Mouse (Mus musculus) liver (tissue): ENCODE results near the gene Spata7.

Source experiments
- DNase-seq: peaks from one replicate; pipeline ENCODE4 v3.0.0-alpha.2; 2020; ENCODE audit warnings: mixed read lengths

Gene Spata7

DNA sequence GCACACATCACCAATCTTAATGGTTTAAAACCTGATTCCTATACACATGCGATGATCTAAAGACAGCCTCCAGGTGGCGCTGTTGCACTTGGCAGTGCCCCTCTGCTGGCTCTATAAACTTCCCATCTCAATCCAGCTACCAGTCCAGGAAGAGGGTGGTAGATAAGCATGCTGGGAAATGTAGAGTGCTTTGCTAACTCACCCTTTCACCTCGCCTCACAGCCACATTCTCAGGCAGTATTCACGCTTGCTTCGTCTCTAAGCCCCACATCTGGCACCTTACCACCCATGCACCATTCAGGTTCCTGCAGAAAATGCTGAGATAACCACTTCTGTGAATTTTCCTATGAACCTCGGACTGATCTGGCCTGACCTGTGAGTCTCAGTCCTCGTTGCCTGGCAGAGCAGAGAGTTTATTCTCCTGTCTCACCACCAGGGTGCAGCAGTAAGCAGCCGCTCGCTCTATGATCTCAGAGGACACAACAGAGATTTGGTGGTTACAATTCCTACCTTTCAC lies 46.7 kb downstream of the Spata7 start:
- DNase-seq: peak; percentile 75

DNA sequence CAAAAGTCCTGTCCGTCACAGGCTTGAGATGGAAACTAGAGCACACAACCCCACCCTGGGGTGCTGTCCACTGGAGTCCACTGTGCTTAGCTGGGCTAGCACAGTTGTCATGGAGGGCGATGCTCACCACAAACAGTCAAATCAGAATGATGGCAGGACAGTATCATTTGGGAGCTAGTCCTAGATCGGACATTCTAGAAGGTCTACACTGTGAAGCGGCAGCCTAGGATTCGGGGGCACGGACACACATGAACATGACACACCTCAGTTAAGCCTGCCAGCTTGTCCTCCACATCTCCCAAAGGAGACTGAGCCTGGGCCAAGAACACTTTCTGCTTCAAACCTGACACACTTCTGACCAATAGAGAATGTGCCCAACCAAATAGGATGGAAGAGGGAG lies 48.9 kb downstream of the Spata7 start:
- DNase-seq: no peak

- peak; percentile 40 for DNase-seq
Measured at GRCm38 (mm10) chr12:98677336-98677735, 49.4 kb downstream of the Spata7 start.

DNA sequence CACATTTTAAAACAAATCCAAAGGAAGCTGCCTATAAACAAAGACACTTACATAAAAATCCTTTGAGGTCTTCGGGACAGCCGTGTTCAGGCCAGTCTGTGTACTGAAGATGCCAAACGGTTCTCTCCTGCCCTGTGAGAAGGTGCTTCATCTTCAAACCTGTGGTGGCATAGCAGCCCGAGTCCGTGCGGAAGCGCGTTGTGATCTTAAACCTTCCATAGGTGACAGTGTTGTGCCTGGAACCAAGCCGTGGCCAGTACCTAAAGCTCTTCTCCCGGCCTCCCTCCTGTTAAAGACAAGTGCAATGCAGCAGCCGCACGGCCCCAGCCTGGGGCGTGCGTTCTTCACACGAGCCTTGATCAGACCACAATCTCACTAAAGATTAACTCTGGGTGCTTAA lies 51.9 kb downstream of the Spata7 start:
- DNase-seq: no peak

GRCm38 (mm10) chr12:98682196-98682595 lies 54.2 kb downstream of the Spata7 start:
- DNase-seq: no peak

DNA sequence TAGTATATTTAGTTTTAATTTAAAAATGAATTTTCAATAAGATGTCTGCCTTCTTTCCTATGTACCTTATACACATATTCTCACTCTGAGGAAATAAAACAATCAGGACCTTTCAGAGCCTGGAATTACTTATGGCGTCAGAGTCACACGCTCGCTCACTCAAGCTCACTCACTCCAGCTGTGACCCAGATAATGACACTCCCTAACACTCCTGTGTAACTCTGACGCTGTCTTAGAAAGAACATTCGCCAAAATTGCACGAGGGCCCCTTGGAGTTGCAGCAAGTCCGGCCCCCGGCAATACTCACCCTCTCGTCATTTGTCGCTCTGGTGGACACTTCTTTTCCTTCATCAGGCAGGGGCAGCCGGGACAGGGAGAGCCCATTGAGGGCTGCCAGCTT lies 55.2 kb downstream of the Spata7 start:
- no peak for DNase-seq

DNA sequence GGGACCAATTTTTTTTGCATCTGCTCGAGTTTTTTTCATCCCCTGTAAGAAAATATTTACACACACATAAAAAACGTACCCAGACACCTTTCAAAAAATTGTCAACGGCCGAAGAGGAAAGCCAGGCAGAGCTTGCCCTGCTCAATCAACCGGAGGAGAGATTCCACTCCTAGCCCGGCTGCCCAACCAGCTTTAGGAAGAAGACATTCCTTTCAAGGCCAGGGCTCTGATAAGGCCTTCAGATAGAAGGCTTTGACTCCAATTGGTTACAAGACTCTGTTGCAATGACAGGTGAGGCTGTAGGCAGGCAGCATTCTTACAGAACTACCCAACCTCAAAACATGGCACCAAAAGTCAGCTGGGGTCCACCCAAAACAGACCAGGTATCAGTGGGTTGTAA lies 55.6 kb downstream of the Spata7 start:
- DNase-seq: no peak

DNA sequence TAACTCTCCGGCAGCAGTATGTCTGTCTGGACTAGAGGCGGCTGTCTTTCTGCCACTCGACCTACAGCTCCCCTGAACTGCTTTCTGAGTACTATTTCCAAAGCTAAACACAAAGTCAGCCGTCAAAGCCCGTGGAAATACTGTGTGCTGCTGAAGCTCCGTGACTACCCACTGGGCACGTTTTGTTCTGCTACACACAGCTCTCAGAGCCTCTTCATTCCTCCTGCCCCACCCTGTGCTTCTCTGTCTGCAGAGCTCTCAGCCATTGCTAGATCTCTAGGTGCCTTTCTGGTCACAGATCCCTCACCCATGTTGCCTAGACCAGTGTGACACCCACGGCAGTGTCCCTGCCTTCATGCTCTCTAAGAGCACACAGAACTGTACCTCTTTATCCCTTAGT lies 62.3 kb downstream of the Spata7 start:
- DNase-seq: no peak

DNA sequence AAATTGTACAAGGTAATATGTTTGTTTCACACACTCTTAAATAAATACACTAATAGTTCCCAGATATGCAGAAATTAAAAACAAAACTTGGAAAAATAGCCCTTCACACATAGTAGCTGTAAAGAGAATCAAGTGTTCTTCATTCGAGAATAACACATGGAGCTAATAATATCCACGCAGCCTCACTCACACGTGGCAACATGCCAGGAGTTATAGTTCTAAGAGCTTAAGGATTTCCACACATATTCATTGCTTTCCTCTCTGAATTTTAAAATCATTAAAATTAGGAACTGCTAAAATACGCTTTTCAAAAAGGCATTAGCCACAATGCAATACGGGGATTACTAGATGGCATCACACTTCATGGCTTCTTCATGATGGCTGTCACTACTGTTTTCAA lies 69.2 kb downstream of the Spata7 start:
- DNase-seq: no peak

- no peak for DNase-seq
Measured at GRCm38 (mm10) chr12:98701564-98701963, 73.6 kb downstream of the Spata7 start.

DNA sequence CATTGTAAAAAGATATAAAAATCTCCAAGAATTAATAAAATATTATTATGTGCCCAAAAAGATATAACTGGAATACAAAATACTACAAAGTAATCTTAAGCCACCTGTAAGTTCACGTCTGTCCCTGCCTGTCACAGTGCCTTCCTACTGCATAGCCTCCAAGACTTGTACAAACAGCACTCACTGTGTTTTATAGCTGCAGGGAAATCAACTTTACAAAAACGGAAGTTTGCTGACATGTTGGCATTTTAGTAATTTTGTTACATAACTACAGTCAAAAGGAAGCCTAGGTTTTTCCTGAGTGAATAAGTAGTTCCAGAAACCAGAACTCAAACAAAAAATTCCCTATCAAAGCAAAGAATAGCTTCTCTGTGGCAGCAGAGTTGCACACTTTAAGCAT lies 75.6 kb downstream of the Spata7 start:
- no peak for DNase-seq

DNA sequence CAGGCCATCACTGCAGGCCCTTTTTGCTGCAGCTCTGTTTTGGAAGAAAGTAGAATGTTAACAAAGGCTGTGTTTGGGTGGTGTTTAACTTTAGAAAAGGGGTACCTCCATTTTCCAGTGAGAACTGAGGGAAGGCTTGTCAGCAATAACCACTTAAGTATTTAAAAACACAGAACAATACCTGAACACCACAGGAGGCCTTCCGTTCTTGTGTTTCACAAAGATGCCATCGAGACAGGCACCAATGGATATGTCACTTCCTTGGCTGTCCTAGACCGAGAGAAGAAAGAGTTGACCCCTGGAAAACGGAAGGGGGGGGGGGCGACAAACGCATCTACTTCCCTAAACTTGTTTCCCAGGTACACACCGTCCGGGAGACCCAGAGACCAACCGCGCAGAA lies 76.0 kb downstream of the Spata7 start:
- DNase-seq: no peak

- DNase-seq: no peak
Measured at GRCm38 (mm10) chr12:98712819-98713218, 84.9 kb downstream of the Spata7 start.

GRCm38 (mm10) chr12:98713621-98714103 lies 85.7 kb downstream of the Spata7 start:
- DNase-seq: no peak

DNA sequence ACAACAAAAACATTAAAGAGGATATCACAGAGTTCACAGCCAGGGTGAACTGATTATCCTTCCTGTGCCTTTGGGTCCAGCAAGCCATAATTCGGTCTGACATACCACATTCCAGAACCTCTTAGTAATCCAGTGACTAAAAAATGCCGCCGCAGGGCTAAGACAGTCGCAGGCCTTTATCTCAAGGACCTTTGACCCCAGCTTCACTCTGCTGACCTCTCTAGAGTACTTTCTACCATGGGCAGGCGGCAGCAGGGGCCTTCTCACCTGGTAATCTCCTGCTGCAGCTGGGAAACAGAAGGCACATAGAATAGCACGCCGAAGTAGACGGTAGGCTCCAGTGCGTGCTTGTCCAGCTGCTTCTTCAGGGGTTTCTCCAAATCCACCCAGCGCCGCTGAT lies 86.8 kb downstream of the Spata7 start:
- no peak for DNase-seq

- no peak for DNase-seq
Measured at GRCm38 (mm10) chr12:98716142-98716541, 88.2 kb downstream of the Spata7 start.
